Mouse (Mus musculus): ENCODE measurements around the gene Olfr1411.

Olfr1411 gene

DNA sequence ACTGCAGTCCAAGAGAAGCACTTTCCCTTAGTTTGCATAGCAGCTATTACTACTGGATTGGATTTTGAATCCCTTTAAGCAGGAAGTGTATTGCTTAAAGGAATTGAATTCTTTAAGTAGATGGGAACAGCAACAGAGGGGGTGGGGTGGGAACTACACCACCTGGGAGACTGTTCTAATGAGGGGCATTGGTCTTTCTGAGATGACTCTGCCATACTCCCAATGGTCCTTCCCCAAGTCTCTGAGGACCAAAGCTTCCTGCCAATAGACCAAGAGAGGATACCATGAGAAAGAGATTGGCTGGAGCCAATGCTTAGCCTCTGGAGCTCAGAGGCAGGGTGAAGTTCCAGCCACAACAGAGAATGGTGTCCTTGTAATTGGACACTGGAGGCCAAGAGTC, at the start of gene Olfr1411:
Gene Olfr1411 (plus strand): TSS at position 301 of the 400 bp plus-strand sequence.
- DNase-seq (ENCODE audit: low read depth, low spot score), result no peak

DNA sequence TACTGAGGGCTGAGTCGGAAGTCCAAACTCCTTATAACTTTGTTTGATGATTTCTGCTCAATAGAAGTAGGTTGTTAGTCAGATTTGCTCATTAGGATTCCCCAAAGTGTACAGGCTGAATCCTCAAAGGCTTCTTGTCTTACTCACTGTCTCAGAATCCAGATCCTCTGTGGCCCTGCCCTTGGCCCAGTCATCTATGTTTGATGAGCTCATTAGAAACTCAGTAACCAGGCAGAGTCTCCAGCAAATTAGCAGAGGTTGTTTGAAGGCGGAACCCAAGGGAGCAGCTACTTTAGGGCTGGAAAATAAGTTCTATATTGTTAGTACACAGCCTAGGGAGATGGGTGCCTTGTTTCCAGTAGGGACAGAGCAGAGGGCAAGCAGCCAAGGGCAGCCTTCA, 48.3 kb upstream of the Olfr1411 start:
- no peak for DNase-seq (ENCODE audit: low read depth, low spot score)

GRCm38 (mm10) chr1:92571022-92571421, 23.2 kb upstream of the Olfr1411 start, which contains the start of gene Olfr1413:
Gene Olfr1413, plus strand, starts transcription at chr1:92571322.
- no peak for DNase-seq (ENCODE audit: low read depth, low spot score)

DNA sequence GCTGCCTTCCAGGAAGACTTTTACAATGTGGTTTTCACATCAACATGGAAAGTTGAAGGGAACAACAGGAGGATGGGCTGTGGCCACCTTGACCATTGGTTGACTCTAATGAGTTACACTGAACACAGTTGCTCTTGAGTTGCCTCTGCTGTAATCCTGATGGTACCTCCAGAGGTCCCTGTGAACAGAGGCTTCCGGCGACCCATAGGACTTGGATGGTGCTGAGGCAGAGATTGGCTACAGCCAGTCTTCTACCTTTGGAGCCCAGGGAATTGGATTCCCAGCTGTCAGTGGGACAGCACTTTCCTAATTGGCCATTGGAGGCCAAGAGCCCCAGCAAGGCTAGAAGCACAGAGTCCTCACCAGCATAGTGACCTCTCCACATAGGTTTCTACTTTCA, 8.7 kb upstream of the Olfr1411 start, which contains the start of gene Olfr1412:
Gene Olfr1412 (plus strand): TSS at position 301 of the 400 bp plus-strand sequence.
- no peak for DNase-seq (ENCODE audit: low read depth, low spot score)

DNA sequence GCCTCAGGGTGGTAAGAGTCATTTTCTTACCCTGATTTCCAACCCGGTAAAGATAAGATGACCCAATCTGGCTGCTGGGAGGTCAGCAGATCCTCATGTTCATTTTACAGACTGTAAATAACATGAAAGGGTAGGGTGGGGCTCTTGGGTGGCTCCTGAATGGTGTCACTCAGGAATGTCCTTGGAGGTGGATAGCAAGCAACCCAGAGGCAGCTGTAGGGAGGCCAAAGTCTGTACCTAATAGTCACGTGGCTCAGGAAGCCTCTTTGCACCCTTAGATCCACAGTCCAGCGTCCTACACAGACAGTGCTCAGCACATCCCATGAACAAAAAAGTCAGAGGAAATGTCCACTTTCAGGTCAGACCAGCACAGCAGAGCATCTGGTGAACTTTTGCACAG, 1.8 kb downstream of the Olfr1411 start:
- no peak for DNase-seq (ENCODE audit: low read depth, low spot score)

DNA sequence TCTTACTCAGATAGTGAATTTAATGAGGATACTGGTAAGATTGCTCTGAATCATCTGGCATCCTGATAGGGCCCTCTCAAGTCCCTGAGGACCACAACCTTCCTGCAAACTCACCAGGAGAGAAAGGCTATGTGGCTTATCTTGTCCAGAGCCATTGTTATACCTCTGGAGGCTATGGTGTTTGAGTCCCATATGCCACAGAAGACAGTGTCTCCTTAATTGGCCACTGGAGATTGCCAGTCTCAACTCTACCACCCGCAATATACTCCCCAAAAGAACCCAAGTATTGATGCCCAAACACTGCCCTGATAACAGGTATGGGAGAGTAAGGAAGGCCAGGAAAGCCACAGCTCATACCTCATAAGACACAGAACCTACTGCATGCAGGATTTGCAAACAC, 11.3 kb downstream of the Olfr1411 start, which contains the start of gene Olfr1410:
Gene Olfr1410 (plus strand): TSS at position 301 of the 400 bp plus-strand sequence.
- no peak for DNase-seq (ENCODE audit: low read depth, low spot score)

- DNase-seq (ENCODE audit: low read depth, low spot score), result no peak
These were observed 13.5 kb downstream of the Olfr1411 start for GRCm38 (mm10) chr1:92607711-92608110.

DNA sequence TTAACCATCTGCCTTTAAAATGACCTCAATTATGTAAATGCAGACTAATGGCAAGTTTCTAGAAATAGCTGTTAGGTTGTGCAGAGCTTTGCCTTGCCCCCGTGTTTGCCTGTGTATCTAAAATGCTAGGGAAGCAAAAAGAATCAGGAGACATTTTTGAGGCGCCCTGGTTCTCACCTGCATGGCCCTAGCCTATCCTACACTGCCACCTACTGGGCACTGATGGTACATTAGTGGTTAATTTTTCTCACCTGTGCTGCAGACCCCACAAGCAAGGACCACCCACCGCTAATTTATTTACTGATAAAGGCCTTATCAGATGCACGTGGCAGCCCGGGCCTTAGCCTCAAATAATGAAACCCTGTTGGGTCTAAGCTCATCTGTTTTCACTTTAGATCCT, 16.8 kb downstream of the Olfr1411 start:
- DNase-seq (ENCODE audit: low read depth, low spot score), result peak; percentile 4

- DNase-seq (ENCODE audit: low read depth, low spot score), result no peak
These were observed 19.0 kb downstream of the Olfr1411 start for GRCm38 (mm10) chr1:92613175-92613574.

DNA sequence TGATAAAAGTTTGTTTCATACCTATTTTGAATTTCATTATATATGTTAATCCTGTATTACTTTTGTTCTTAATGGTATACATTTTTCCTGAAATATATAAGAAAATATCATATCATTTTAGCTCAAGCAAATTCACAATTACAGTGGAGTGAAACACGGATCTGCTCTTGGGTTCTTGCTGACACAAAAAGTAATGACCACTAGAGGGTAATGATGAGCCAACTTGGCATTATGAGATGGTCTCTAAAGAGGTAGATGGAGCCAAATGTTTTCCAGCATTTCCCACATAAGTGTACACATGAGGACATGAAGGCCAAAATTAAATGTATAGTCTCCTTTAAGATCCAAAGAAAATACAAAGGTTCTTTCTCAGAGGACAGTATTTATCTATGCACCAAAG, 20.3 kb downstream of the Olfr1411 start:
- no peak for DNase-seq (ENCODE audit: low read depth, low spot score)

DNA sequence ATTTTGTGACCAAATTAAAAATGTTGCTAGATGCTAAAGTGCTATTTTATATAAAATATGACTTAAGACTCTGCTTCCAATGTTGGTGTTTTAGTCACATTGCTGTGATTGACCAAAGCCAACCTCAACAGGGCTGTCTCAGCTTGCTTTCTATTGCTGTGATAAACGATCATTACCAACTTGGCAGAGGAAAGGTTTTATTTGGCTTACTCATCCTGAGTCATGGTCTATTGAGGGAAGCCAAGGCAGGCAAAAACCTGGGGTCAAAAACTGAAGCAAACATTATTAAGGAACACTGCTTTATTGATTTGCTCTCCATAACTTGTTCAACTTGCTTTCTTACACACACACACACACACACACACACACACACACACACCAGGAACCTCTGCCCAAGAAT, 21.8 kb downstream of the Olfr1411 start:
- DNase-seq (ENCODE audit: low read depth, low spot score), result no peak

GRCm38 (mm10) chr1:92617488-92617887, 23.3 kb downstream of the Olfr1411 start, which contains the start of gene Olfr12:
Gene Olfr12, plus strand, starts transcription at chr1:92617788.
- no peak for DNase-seq (ENCODE audit: low read depth, low spot score)

DNA sequence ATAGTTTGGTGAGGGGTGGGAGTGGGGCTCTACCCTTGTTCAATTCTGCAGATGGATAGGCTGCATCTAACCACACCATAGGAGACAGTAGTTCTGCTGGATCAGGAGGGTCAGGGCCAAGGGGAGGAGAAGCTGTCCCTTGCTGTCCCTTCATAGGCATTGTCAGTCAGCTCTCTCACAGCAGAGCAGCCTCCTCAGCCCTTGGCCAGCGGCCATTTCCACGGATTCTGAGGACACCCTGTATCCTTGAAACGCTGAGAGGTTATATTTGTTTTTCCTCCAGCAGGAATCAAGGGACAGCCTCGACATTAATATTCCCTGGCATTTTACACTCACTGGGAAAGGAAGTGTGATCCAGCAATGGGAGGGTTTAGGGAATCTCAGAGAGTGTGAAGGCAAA, 24.1 kb downstream of the Olfr1411 start:
- DNase-seq (ENCODE audit: low read depth, low spot score), result no peak

DNA sequence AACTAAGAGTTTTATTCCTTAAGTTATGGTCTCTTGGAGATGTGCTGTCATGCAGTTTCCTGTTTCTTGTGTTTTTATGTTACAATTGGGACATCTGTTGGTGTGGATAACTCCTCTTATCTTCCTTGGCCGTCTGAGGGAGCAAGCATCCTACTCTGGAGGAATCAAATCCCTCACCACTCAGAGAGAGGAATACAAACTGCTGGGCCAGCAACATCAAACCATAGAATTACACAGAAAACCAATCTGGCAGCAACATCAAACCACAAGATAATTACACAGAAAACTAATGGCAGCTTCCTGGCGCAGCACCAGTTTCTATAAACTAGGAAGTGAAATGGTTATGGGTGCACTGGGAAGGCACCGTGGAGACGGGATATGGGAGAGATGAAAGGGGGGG, 34.0 kb downstream of the Olfr1411 start:
- DNase-seq (ENCODE audit: low read depth, low spot score), result no peak

GRCm38 (mm10) chr1:92632196-92632595, 38.0 kb downstream of the Olfr1411 start:
- DNase-seq (ENCODE audit: low read depth, low spot score), result no peak

GRCm38 (mm10) chr1:92632948-92633347, 38.7 kb downstream of the Olfr1411 start:
- no peak for DNase-seq (ENCODE audit: low read depth, low spot score)

DNA sequence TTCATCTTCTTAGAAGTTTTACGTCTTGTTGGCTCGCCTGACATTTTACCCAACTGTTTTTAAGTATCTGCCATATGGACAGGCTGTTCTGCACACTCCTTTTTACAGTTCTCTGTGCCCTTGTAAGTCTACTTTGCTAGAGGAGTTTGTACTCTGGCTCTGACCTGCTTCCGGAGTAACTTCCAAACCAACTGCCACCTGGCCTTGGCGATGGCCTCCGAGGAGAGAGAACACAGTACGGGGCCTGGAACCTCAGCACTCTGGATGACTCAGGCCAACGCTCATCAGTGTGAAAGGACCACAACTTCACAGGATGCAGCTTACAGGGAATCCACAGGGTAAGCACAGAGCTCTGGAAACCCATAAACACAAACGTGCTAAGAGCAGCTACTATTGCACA, 39.5 kb downstream of the Olfr1411 start:
- no peak for DNase-seq (ENCODE audit: low read depth, low spot score)

DNA sequence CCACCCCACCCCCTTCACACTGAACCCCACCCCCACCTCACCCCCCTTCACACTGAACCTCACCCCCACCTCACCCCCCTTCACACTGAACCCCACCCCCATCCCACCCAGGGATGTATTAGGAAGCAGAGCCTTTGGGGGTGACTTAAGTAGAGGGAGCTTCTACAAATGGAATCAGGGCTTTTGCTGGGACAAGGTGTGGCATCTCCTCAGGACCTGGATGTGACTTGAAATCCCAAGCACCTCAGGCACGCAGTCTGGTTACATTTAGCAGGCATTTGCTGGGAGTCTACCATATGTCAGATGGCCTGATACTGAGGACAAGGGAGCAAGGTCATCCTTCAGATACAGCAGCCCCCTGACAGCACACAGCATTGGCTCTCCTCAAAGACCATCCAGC, 40.4 kb downstream of the Olfr1411 start:
- DNase-seq (ENCODE audit: low read depth, low spot score), result no peak

GRCm38 (mm10) chr1:92634976-92635599, 40.9 kb downstream of the Olfr1411 start:
- DNase-seq (ENCODE audit: low read depth, low spot score), result no peak

- no peak for DNase-seq (ENCODE audit: low read depth, low spot score)
These were observed 41.8 kb downstream of the Olfr1411 start for GRCm38 (mm10) chr1:92636015-92636414.

DNA sequence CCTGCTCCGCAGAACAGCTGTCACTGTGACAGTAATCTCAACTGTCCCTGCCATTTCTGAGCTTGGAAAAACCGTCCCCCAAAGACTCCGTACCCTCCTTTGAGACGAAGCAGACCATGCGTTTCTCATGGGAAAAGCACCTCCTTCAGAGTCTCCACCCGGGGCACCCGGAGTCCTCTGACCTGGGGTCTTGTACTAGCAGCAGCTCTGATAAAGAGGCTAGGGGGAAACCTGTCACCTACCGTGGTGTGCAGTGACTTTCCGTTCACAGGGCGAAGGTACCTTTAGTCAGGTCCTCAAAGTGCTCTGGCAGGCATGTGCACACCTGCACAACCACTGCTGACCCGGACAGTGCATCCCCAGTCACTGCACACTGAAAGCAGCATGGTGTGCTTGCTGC, 42.5 kb downstream of the Olfr1411 start:
- DNase-seq (ENCODE audit: low read depth, low spot score), result no peak

- DNase-seq (ENCODE audit: low read depth, low spot score), result no peak
These were observed 43.4 kb downstream of the Olfr1411 start for GRCm38 (mm10) chr1:92637501-92638172.

GRCm38 (mm10) chr1:92638181-92638580, 44.0 kb downstream of the Olfr1411 start:
- DNase-seq (ENCODE audit: low read depth, low spot score), result no peak
